Mouse (Mus musculus): ENCODE data around the gene Drd5. TPM values are rescaled to one million over a fixed set of nuclear protein-coding genes. Genes with fewer than 3 reads are reported as not detected.
A peak's percentile ranks its signal among the peaks of the same experiment; 100 is the strongest.

The Drd5 gene
- 0.05 and 0.09 TPM in 2 replicates for polyA plus RNA-seq (2016; fragmentation: Nextera tagmentation; extraction: Ambion mirVana)

- peaks cover 72% of the 10 kb centered on the region for H3K27me3 ChIP-seq (replicated peaks; ENCODE audit: low read depth, poor library complexity, severe bottlenecking)
- H3K27ac ChIP-seq (replicated peaks), result no peak within 1 kb of the TSS; the same call in 1 of the 2 replicates
- H3K36me3 ChIP-seq (replicated peaks), result no peaks in the 10 kb centered on the region
- H3K4me3 ChIP-seq, result peak within 1 kb of the TSS; percentile 63
- no peaks in the 10 kb centered on the region for H3K9me3 ChIP-seq
- 2% methylated on average over 67 of the region's 67 CpGs for WGBS
- DNase-seq (ENCODE audit: low spot score), result peak; percentile 53
- H3K4me1 ChIP-seq, result peaks cover 18% of the 10 kb centered on the region
Measured at GRCm38 (mm10) chr5:38318966-38319786, at the start of gene Drd5. Drd5 (plus strand) TSS chr5:38319367.

GRCm38 (mm10) chr5:38270942-38271341 is 48.2 kb upstream of the Drd5 start:
- no peak overlapping the region for H3K4me3 ChIP-seq
- no peak overlapping the region for H3K27ac ChIP-seq (replicated peaks)
- H3K36me3 ChIP-seq (replicated peaks), result peaks cover 54% of the 10 kb centered on the region
- H3K9me3 ChIP-seq, result no peaks in the 10 kb centered on the region
- DNase-seq (ENCODE audit: low spot score), result no peak
- H3K27me3 ChIP-seq (replicated peaks; ENCODE audit: low read depth, poor library complexity, severe bottlenecking), result peaks cover 33% of the 10 kb centered on the region
- peaks cover 4% of the 10 kb centered on the region; the same call in 1 of the 2 replicates for H3K4me1 ChIP-seq
- WGBS, result 92% methylated on average over 3 of the region's 3 CpGs

GRCm38 (mm10) chr5:38273831-38274230 is 45.3 kb upstream of the Drd5 start:
- Histone ChIP-seq H3K4me1 (peaks cover 28% of the 10 kb centered on the region), H3K9me3 (no peaks in the 10 kb centered on the region), H3K4me3 (no peak overlapping the region), H3K27ac (replicated peaks) (no peak overlapping the region), H3K27me3 (replicated peaks; ENCODE audit: low read depth, poor library complexity, severe bottlenecking) (peaks cover 62% of the 10 kb centered on the region), H3K36me3 (replicated peaks) (peaks cover 26% of the 10 kb centered on the region)
- 89% methylated on average over 4 of the region's 4 CpGs for WGBS
- DNase-seq (ENCODE audit: low spot score), result no peak

GRCm38 (mm10) chr5:38275771-38276170 is 43.4 kb upstream of the Drd5 start, which contains the start of gene Otop1:
Otop1 (plus strand) TSS chr5:38275972.
- WGBS, result 3% methylated on average over 4 of the region's 4 CpGs
- H3K4me1 ChIP-seq, result peaks cover 28% of the 10 kb centered on the region
- H3K27me3 ChIP-seq (replicated peaks; ENCODE audit: low read depth, poor library complexity, severe bottlenecking), result peaks cover 81% of the 10 kb centered on the region
- no peak for DNase-seq (ENCODE audit: low spot score)
- peaks cover 11% of the 10 kb centered on the region for H3K36me3 ChIP-seq (replicated peaks)
- H3K9me3 ChIP-seq, result no peaks in the 10 kb centered on the region
- H3K4me3 ChIP-seq, result peak within 1 kb of the TSS; percentile 49
- no peak within 1 kb of the TSS for H3K27ac ChIP-seq (replicated peaks)

- peak; percentile 39 for DNase-seq (ENCODE audit: low spot score)
- peak overlapping the region; percentile 49 for H3K4me3 ChIP-seq
- peaks cover 84% of the 10 kb centered on the region for H3K27me3 ChIP-seq (replicated peaks; ENCODE audit: low read depth, poor library complexity, severe bottlenecking)
- 1% methylated on average over 19 of the region's 19 CpGs for WGBS
- peaks cover 4% of the 10 kb centered on the region for H3K36me3 ChIP-seq (replicated peaks)
- no peaks in the 10 kb centered on the region for H3K9me3 ChIP-seq
- no peak overlapping the region for H3K27ac ChIP-seq (replicated peaks)
- H3K4me1 ChIP-seq, result peaks cover 28% of the 10 kb centered on the region
Measured at GRCm38 (mm10) chr5:38276451-38276850, 42.7 kb upstream of the Drd5 start.

- Histone ChIP-seq H3K4me3 (peak overlapping the region; percentile 49), H3K36me3 (replicated peaks) (no peaks in the 10 kb centered on the region), H3K9me3 (no peaks in the 10 kb centered on the region), H3K27ac (replicated peaks) (peak overlapping the region; percentile 31; the same call in 1 of the 2 replicates), H3K4me1 (peaks cover 36% of the 10 kb centered on the region), H3K27me3 (replicated peaks; ENCODE audit: low read depth, poor library complexity, severe bottlenecking) (peaks cover 84% of the 10 kb centered on the region)
- whole genome bisulfite sequencing, result 1% methylated on average over 65 of the region's 65 CpGs
- DNase-seq (ENCODE audit: low spot score), result peak; percentile 53
Measured at GRCm38 (mm10) chr5:38277098-38277866, 41.9 kb upstream of the Drd5 start.

- Histone ChIP-seq H3K4me3 (peak overlapping the region; percentile 49), H3K27me3 (replicated peaks; ENCODE audit: low read depth, poor library complexity, severe bottlenecking) (peaks cover 83% of the 10 kb centered on the region), H3K27ac (replicated peaks) (no peak overlapping the region), H3K9me3 (no peaks in the 10 kb centered on the region), H3K36me3 (replicated peaks) (no peaks in the 10 kb centered on the region), H3K4me1 (peaks cover 36% of the 10 kb centered on the region)
- peak; percentile 36 for DNase-seq (ENCODE audit: low spot score)
- WGBS, result 17% methylated on average over 12 of the region's 12 CpGs
Measured at GRCm38 (mm10) chr5:38277936-38278600, 41.1 kb upstream of the Drd5 start.

GRCm38 (mm10) chr5:38280075-38280474 is 39.1 kb upstream of the Drd5 start:
- Histone ChIP-seq H3K4me3 (no peak overlapping the region), H3K4me1 (peaks cover 36% of the 10 kb centered on the region), H3K36me3 (replicated peaks) (no peaks in the 10 kb centered on the region), H3K9me3 (no peaks in the 10 kb centered on the region), H3K27me3 (replicated peaks; ENCODE audit: low read depth, poor library complexity, severe bottlenecking) (peaks cover 66% of the 10 kb centered on the region), H3K27ac (replicated peaks) (no peak overlapping the region)
- WGBS, result 30% methylated on average over 1 of the region's 1 CpGs
- DNase-seq (ENCODE audit: low spot score), result no peak

GRCm38 (mm10) chr5:38285724-38286123 is 33.4 kb upstream of the Drd5 start:
- Histone ChIP-seq H3K4me3 (no peak overlapping the region), H3K27me3 (replicated peaks; ENCODE audit: low read depth, poor library complexity, severe bottlenecking) (peaks cover 18% of the 10 kb centered on the region), H3K4me1 (peaks cover 19% of the 10 kb centered on the region), H3K27ac (replicated peaks) (no peak overlapping the region; the same call in 1 of the 2 replicates), H3K36me3 (replicated peaks) (no peaks in the 10 kb centered on the region), H3K9me3 (no peaks in the 10 kb centered on the region)
- DNase-seq (ENCODE audit: low spot score), result peak; percentile 71
- WGBS, result 43% methylated on average over 9 of the region's 9 CpGs

- Histone ChIP-seq H3K36me3 (replicated peaks) (no peaks in the 10 kb centered on the region), H3K9me3 (0 out of 2 replicates have a peak, but pooled peaks cover 2% of the 10 kb centered on the region), H3K27ac (replicated peaks) (no peak overlapping the region), H3K27me3 (replicated peaks; ENCODE audit: low read depth, poor library complexity, severe bottlenecking) (0 out of 2 replicates have a peak, but pooled peaks cover 8% of the 10 kb centered on the region), H3K4me1 (peaks cover 11% of the 10 kb centered on the region), H3K4me3 (no peak overlapping the region)
- WGBS, result 90% methylated on average over 3 of the region's 3 CpGs
- no peak for DNase-seq (ENCODE audit: low spot score)
Measured at GRCm38 (mm10) chr5:38288476-38288875, 30.7 kb upstream of the Drd5 start.

GRCm38 (mm10) chr5:38301761-38302411 is 17.3 kb upstream of the Drd5 start:
- WGBS, result 91% methylated on average over 12 of the region's 12 CpGs
- H3K4me1 ChIP-seq, result peaks cover 14% of the 10 kb centered on the region; the same call in 1 of the 2 replicates
- H3K36me3 ChIP-seq (replicated peaks), result no peaks in the 10 kb centered on the region
- no peak overlapping the region for H3K4me3 ChIP-seq
- DNase-seq (ENCODE audit: low spot score), result no peak
- peaks cover 10% of the 10 kb centered on the region; the same call in 1 of the 2 replicates for H3K27me3 ChIP-seq (replicated peaks; ENCODE audit: low read depth, poor library complexity, severe bottlenecking)
- no peaks in the 10 kb centered on the region for H3K9me3 ChIP-seq
- no peak overlapping the region for H3K27ac ChIP-seq (replicated peaks)

Data from embryonic facial prominence, embryonic 10.5 days (tissue).